Mouse (Mus musculus) frontal cortex, adult 2 months (tissue): ENCODE results near the gene Supt6. TPM values are rescaled to one million over a fixed set of nuclear protein-coding genes. Genes with fewer than 3 reads are reported as not detected.

ENCODE experiments used
- polyA plus RNA-seq: library from polyadenylated mRNA; depleted of rRNA; stranded (reverse); fragments of >200 nt; gene quantifications from 2 replicates; pipeline ENCODE4 v1.2.3, GENCODE M21; 2012; rRNA removed

Gene Supt6
- polyA plus RNA-seq, 1 experiment = 45.4 TPM

Other genes starting within 250 kb of the Supt6 start
- gene Dhrs13, start 213.7 kb downstream of the Supt6 start, polyA plus RNA-seq = 8.8 and 11.5 TPM in 2 replicates
- 134 and 136 TPM in 2 replicates for gene Flot2, start 208.1 kb downstream of the Supt6 start, polyA plus RNA-seq
- 26.7 and 28.4 TPM in 2 replicates for gene Eral1, start 165.6 kb downstream of the Supt6 start, polyA plus RNA-seq
- 22.9 and 27.1 TPM in 2 replicates for gene Fam222b, start 151.3 kb downstream of the Supt6 start, polyA plus RNA-seq
- 21.3 and 22.0 TPM in 2 replicates for gene Traf4, start 80.4 kb downstream of the Supt6 start, polyA plus RNA-seq
- 5.7 and 7.1 TPM in 2 replicates for gene Nek8, start 69.3 kb downstream of the Supt6 start, polyA plus RNA-seq
- gene Tlcd1, start 69.3 kb downstream of the Supt6 start, polyA plus RNA-seq = 74.4 and 74.7 TPM in 2 replicates
- gene Rpl23a, start 62.4 kb downstream of the Supt6 start, polyA plus RNA-seq = 1,050 and 1,099 TPM in 2 replicates
- gene Rab34, start 57.6 kb downstream of the Supt6 start, polyA plus RNA-seq = 62.3 and 68.1 TPM in 2 replicates
- gene Proca1, start 52.6 kb downstream of the Supt6 start, polyA plus RNA-seq = 6.9 and 7.8 TPM in 2 replicates
- 107 and 124 TPM in 2 replicates for gene Sdf2, start 241 bp downstream of the Supt6 start, polyA plus RNA-seq
- gene 2610507B11Rik, start 15.8 kb upstream of the Supt6 start, polyA plus RNA-seq = 119 and 129 TPM in 2 replicates
- 15.2 and 18.6 TPM in 2 replicates for gene BC030499, start 44.9 kb upstream of the Supt6 start, polyA plus RNA-seq
- gene Spag5, start 55.5 kb upstream of the Supt6 start, polyA plus RNA-seq = 14.7 and 16.8 TPM in 2 replicates
- 1,301 and 1,427 TPM in 2 replicates for gene Aldoc, start 77.0 kb upstream of the Supt6 start, polyA plus RNA-seq
- 60.4 and 65.7 TPM in 2 replicates for gene Pigs, start 82.4 kb upstream of the Supt6 start, polyA plus RNA-seq
- gene Unc119, start 97.5 kb upstream of the Supt6 start, polyA plus RNA-seq = 69.3 and 73.8 TPM in 2 replicates
- gene Foxn1, start 140.6 kb upstream of the Supt6 start, polyA plus RNA-seq = not detected in 2 replicates
- gene Slc13a2, start 176.2 kb upstream of the Supt6 start, polyA plus RNA-seq = not detected in 2 replicates
- 14.1 and 14.4 TPM in 2 replicates for gene Slc46a1, start 219.7 kb upstream of the Supt6 start, polyA plus RNA-seq